Mouse (Mus musculus): ENCODE data around the gene Gdf10. TPM values are rescaled to one million over a fixed set of nuclear protein-coding genes. Genes with fewer than 3 reads are reported as not detected.

Gene Gdf10
- polyA plus RNA-seq, 1 experiment from 2014 or later: 0.92 TPM

Other genes with a start within 250 kb of the Gdf10 start
- not detected in 2 replicates for gene Gdf2, start 17.5 kb downstream of the Gdf10 start, polyA plus RNA-seq (2016; fragmentation: Nextera tagmentation; extraction: Ambion mirVana)
- gene Rbp3, start 30.4 kb downstream of the Gdf10 start, polyA plus RNA-seq (2016; fragmentation: Nextera tagmentation; extraction: Ambion mirVana): 0.05 TPM in 1 of 2 replicates, not detected in the other
- gene Zfp488, start 55.2 kb downstream of the Gdf10 start, polyA plus RNA-seq (2016; fragmentation: Nextera tagmentation; extraction: Ambion mirVana): 0.20 and 0.40 TPM in 2 replicates
- gene Gm30083, start 91.6 kb downstream of the Gdf10 start, polyA plus RNA-seq (2016; fragmentation: Nextera tagmentation; extraction: Ambion mirVana): not detected in 2 replicates
- gene Gm5460, start 93.2 kb downstream of the Gdf10 start, polyA plus RNA-seq (2016; fragmentation: Nextera tagmentation; extraction: Ambion mirVana): not detected in 2 replicates
- not detected in 2 replicates for gene Antxrl, start 129.1 kb downstream of the Gdf10 start, polyA plus RNA-seq (2016; fragmentation: Nextera tagmentation; extraction: Ambion mirVana)
- 2.5 and 3.6 TPM in 2 replicates for gene Anxa8, start 162.4 kb downstream of the Gdf10 start, polyA plus RNA-seq (2016; fragmentation: Nextera tagmentation; extraction: Ambion mirVana)
- gene A630023A22Rik, start 179.2 kb downstream of the Gdf10 start, polyA plus RNA-seq (2016; fragmentation: Nextera tagmentation; extraction: Ambion mirVana): not detected in 2 replicates
- not detected in 2 replicates for gene Npy4r, start 228.9 kb downstream of the Gdf10 start, polyA plus RNA-seq (2016; fragmentation: Nextera tagmentation; extraction: Ambion mirVana)